In genomic region chr9:61780186-61780939, GRCm38 (mm10) we compare ENCODE assay signal across 18 mouse cellular contexts.
DNase-seq lines count a peak whose midpoint lies in the region; ATAC-seq lines count a peak whose summit lies in the region.
"Had no signal": no experiment of that assay in that cellular context is flagged by ENCODE, and none has a peak within 500 bp of the region (broad histone marks: within the 10 kb centered on the region; RNA-seq: fewer than 3 reads in every experiment).

No protein-coding gene starts in this region.

- H3K9me3 ChIP-seq in forebrain, embryonic 14.5 days (replicated peaks; ENCODE audit: control insufficient read depth, low read length), result no peaks in the 10 kb centered on the region
- H3K9me3 ChIP-seq in forebrain, embryonic 16.5 days (ENCODE audit: control insufficient read depth, low read length), result no peaks in the 10 kb centered on the region
- H3K9me3 ChIP-seq: heart, embryonic 15.5 days; hindbrain, embryonic 13.5 days; limb, embryonic 13.5 days; midbrain, embryonic 15.5 days; stomach, embryonic 15.5 days had no signal

- no peak overlapping the region for H3K4me3 ChIP-seq in forebrain, embryonic 14.5 days (ENCODE audit: low read depth, low read length)
- H3K4me3 ChIP-seq in forebrain, embryonic 16.5 days (replicated peaks; ENCODE audit: low read length), result no peak overlapping the region
- H3K4me3 ChIP-seq: erythroblast, embryonic 14.5 days; heart, embryonic 15.5 days; hindbrain, embryonic 13.5 days; limb, embryonic 13.5 days; midbrain, embryonic 15.5 days; stomach, embryonic 15.5 days had no signal

- 86% methylated on average over 9 of the region's 9 CpGs for WGBS in forebrain, embryonic 14.5 days
- 81% methylated on average over 9 of the region's 9 CpGs for WGBS in forebrain, embryonic 16.5 days

- DNase-seq in forebrain, embryonic 14.5 days (ENCODE audit: low spot score), result peak; percentile 4
- peak; percentile 36 for DNase-seq in retina, postnatal 1 day
- no peak for DNase-seq in retina, embryonic 14.5 days (ENCODE audit: low spot score)
- DNase-seq in cerebellum, postnatal 36 days, result peak; percentile 60 to 66
- DNase-seq in right cerebral cortex, postnatal 25 days, result peak; percentile 44
- no peak for DNase-seq in gastrocnemius, adult 18-20 months (ENCODE audit: low spot score)
- DNase-seq: heart, adult 11 months; kidney, adult 18-20 months; thymus, postnatal 4 days had no signal

- H3K4me2 ChIP-seq in forebrain, embryonic 14.5 days (ENCODE audit: low read length), result no peak overlapping the region
- H3K4me2 ChIP-seq in forebrain, embryonic 16.5 days (ENCODE audit: low read length), result no peak overlapping the region
- H3K4me2 ChIP-seq: heart, embryonic 15.5 days; hindbrain, embryonic 13.5 days; limb, embryonic 13.5 days; midbrain, embryonic 15.5 days; stomach, embryonic 15.5 days had no signal

- no peaks in the 10 kb centered on the region for H3K4me1 ChIP-seq in forebrain, embryonic 14.5 days (ENCODE audit: control insufficient read depth, insufficient read depth, low read length)
- 0 out of 2 replicates have a peak, but pooled peaks cover 3% of the 10 kb centered on the region for H3K4me1 ChIP-seq in forebrain, embryonic 16.5 days (replicated peaks; ENCODE audit: control insufficient read depth, insufficient read depth, low read length)
- H3K4me1 ChIP-seq: heart, embryonic 15.5 days; hindbrain, embryonic 13.5 days; limb, embryonic 13.5 days; midbrain, embryonic 15.5 days; stomach, embryonic 15.5 days had no signal

- H3K27me3 ChIP-seq in forebrain, embryonic 14.5 days (replicated peaks; ENCODE audit: control insufficient read depth, insufficient read depth, low read length), result no peaks in the 10 kb centered on the region
- H3K27me3 ChIP-seq in forebrain, embryonic 16.5 days (replicated peaks; ENCODE audit: control insufficient read depth, insufficient read depth, low read length), result no peaks in the 10 kb centered on the region
- H3K27me3 ChIP-seq: hindbrain, embryonic 13.5 days; midbrain, embryonic 15.5 days; stomach, embryonic 15.5 days had no signal

- H3K27ac ChIP-seq in forebrain, embryonic 14.5 days (ENCODE audit: low read depth, low read length), result no peak overlapping the region
- H3K27ac ChIP-seq in forebrain, embryonic 16.5 days (ENCODE audit: low read length), result no peak overlapping the region
- H3K27ac ChIP-seq: heart, embryonic 15.5 days; hindbrain, embryonic 13.5 days; limb, embryonic 13.5 days; macrophage; midbrain, embryonic 15.5 days; stomach, embryonic 15.5 days had no signal

- no peak for ATAC-seq in forebrain, embryonic 14.5 days
- ATAC-seq in forebrain, embryonic 16.5 days, result no peak
- ATAC-seq in megakaryocyte, adult 5-6 weeks (ENCODE audit: poor library complexity, severe bottlenecking), result no peak
- ATAC-seq: midbrain, embryonic 15.5 days had no signal

- no peaks in the 10 kb centered on the region for H3K36me3 ChIP-seq in forebrain, embryonic 14.5 days (ENCODE audit: control insufficient read depth, insufficient read depth, low read length)
- no peaks in the 10 kb centered on the region for H3K36me3 ChIP-seq in forebrain, embryonic 16.5 days (ENCODE audit: control insufficient read depth, insufficient read depth)
- H3K36me3 ChIP-seq: heart, embryonic 15.5 days; hindbrain, embryonic 13.5 days; limb, embryonic 13.5 days; midbrain, embryonic 15.5 days; stomach, embryonic 15.5 days had no signal

- H3K9ac ChIP-seq in forebrain, embryonic 14.5 days (ENCODE audit: low read length), result no peak overlapping the region
- no peak overlapping the region for H3K9ac ChIP-seq in forebrain, embryonic 16.5 days (replicated peaks; ENCODE audit: low read depth, low read length)
- H3K9ac ChIP-seq: heart, embryonic 15.5 days; hindbrain, embryonic 13.5 days; limb, embryonic 13.5 days; midbrain, embryonic 15.5 days; stomach, embryonic 15.5 days had no signal

Comparison
In these comparisons a context has a peak if more than half of its experiments do, and no peak if none do; other contexts are left out.
1. DNase-seq: peak in forebrain, embryonic 14.5 days (single experiment), retina, postnatal 1 day (single experiment), cerebellum, postnatal 36 days (2 of 2) and right cerebral cortex, postnatal 25 days (single experiment); none in retina, embryonic 14.5 days (single experiment) and gastrocnemius, adult 18-20 months (single experiment).